Mouse (Mus musculus): ENCODE results near the gene Fam47e.
A peak's percentile ranks its signal among the peaks of the same experiment; 100 is the strongest.

Gene Fam47e

GRCm38 (mm10) chr5:92602691-92603690 is 48.1 kb downstream of the Fam47e start, which contains the start of gene Stbd1:
TSS of gene Stbd1 (plus strand) at chr5:92603041.
- peak; percentile 64 for DNase-seq

- DNase-seq: peak; percentile 79
Measured at GRCm38 (mm10) chr5:92604452-92605247, 49.8 kb downstream of the Fam47e start.

GRCm38 (mm10) chr5:92607492-92608229 is 52.8 kb downstream of the Fam47e start:
- DNase-seq: no peak

- no peak for DNase-seq
Measured at GRCm38 (mm10) chr5:92612756-92613155, 57.9 kb downstream of the Fam47e start.

- no peak for DNase-seq
Measured at GRCm38 (mm10) chr5:92621883-92622282, 67.0 kb downstream of the Fam47e start.

- DNase-seq: peak; percentile 58
Measured at GRCm38 (mm10) chr5:92627896-92628295, 73.0 kb downstream of the Fam47e start.

GRCm38 (mm10) chr5:92633526-92633925 is 78.7 kb downstream of the Fam47e start:
- DNase-seq: peak; percentile 16

- DNase-seq: no peak
Measured at GRCm38 (mm10) chr5:92634916-92635315, 80.0 kb downstream of the Fam47e start.

- DNase-seq: no peak
Measured at GRCm38 (mm10) chr5:92635891-92636290, 81.0 kb downstream of the Fam47e start.

GRCm38 (mm10) chr5:92640861-92641260 is 86.0 kb downstream of the Fam47e start:
- DNase-seq: no peak

Measured in lung, postnatal 36 days (tissue).